In the genomic region with DNA sequence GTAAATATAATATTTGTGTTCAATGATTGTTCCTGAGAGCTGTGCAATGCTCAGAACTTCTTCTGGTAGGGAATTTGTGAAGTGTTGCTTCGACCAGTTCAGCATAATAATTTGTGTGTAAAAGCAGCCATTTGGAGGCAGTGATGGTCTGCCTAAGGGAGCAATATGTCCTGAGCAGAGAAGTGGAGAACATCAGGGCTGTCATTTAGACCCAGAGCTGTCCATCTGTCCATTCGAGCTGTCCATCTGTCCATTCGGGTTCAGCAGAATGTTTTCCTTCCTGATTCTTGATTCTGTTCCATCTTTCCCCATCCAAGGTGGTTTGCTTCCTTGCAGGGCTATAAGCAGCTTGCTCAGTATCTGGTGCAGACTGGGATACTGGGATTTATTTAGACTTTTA, we compare ENCODE assay signal across 16 mouse cellular contexts. TPM values are rescaled to one million over a fixed set of nuclear protein-coding genes. Genes with fewer than 3 reads are reported as not detected.
A peak's percentile ranks its signal among the peaks of the same experiment; 100 is the strongest.
DNase-seq lines count a peak whose midpoint lies in the region; ATAC-seq and TF ChIP-seq lines count a peak whose summit lies in the region.
"Had no signal": no experiment of that assay in that cellular context is flagged by ENCODE, and none has a peak within 500 bp of the region (broad histone marks: within the 10 kb centered on the region; RNA-seq: fewer than 3 reads in every experiment).

No protein-coding gene starts in this region.

- no peak for TF ChIP-seq CTCF in left cerebral cortex, adult 2 months (IDR thresholded peaks at IDR 0.05)

- peak overlapping the region; percentile 22; the same call in 1 of the 2 replicates for H3K27ac ChIP-seq in hindbrain, embryonic 15.5 days (replicated peaks)
- H3K27ac ChIP-seq in left cerebral cortex, adult 2 months: no peak overlapping the region
- H3K27ac ChIP-seq: embryonic facial prominence, embryonic 13.5 days; liver, embryonic 13.5 days had no signal

- no peak overlapping the region for H3K9ac ChIP-seq in hindbrain, embryonic 15.5 days
- H3K9ac ChIP-seq: embryonic facial prominence, embryonic 13.5 days; heart, embryonic 12.5 days; liver, embryonic 13.5 days had no signal

- no peak overlapping the region for H3K4me2 ChIP-seq in hindbrain, embryonic 15.5 days
- H3K4me2 ChIP-seq: embryonic facial prominence, embryonic 13.5 days; heart, embryonic 12.5 days; liver, embryonic 13.5 days had no signal

- DNase-seq in cerebellum, adult 11-12 months: peak; percentile 36
- peak; percentile 19 for DNase-seq in left cerebral cortex, postnatal 4 days
- DNase-seq in left cerebral cortex, adult 9 months (ENCODE audit: low spot score in 2 of 2): no peak
- DNase-seq in cerebellum, adult 18-20 months: peak; percentile 30 to 32
- no peak for DNase-seq in left cerebral cortex, postnatal 25 days (ENCODE audit: low spot score in 2 of 2)
- DNase-seq in left cerebral cortex, adult 2 months (ENCODE audit: extremely low spot score in 1 of 2, low spot score in 2 of 2): no peak
- DNase-seq: adrenal gland, postnatal 36 days; heart, postnatal 4 days; liver, embryonic 13.5 days; thymus, postnatal 4 days had no signal

- intact Hi-C loops in left cerebral cortex, postnatal 4 days (cut with DNase I): no loop called here
- intact Hi-C loops in left cerebral cortex, postnatal 25 days (cut with DNase I): no loop called here
- intact Hi-C loops in left cerebral cortex, adult 2 months (cut with DNase I): no loop called here

- no peaks in the 10 kb centered on the region for H3K9me3 ChIP-seq in hindbrain, embryonic 15.5 days
- H3K9me3 ChIP-seq: liver, embryonic 13.5 days had no signal

- 54% methylated on average over 3 of the region's 3 CpGs for WGBS in hindbrain, embryonic 15.5 days

- H3K27me3 ChIP-seq in hindbrain, embryonic 15.5 days: no peaks in the 10 kb centered on the region
- H3K27me3 ChIP-seq: embryonic facial prominence, embryonic 13.5 days; heart, embryonic 12.5 days; liver, embryonic 13.5 days had no signal

- no peaks in the 10 kb centered on the region for H3K36me3 ChIP-seq in hindbrain, embryonic 15.5 days
- H3K36me3 ChIP-seq: embryonic facial prominence, embryonic 13.5 days; heart, embryonic 12.5 days; liver, embryonic 13.5 days had no signal

- no peak overlapping the region for H3K4me3 ChIP-seq in hindbrain, embryonic 15.5 days
- H3K4me3 ChIP-seq in left cerebral cortex, adult 2 months: no peak overlapping the region
- H3K4me3 ChIP-seq: embryonic facial prominence, embryonic 13.5 days; heart, embryonic 12.5 days; liver, embryonic 13.5 days had no signal

- H3K4me1 ChIP-seq in hindbrain, embryonic 15.5 days (replicated peaks): peaks cover 3% of the 10 kb centered on the region; the same call in 1 of the 2 replicates
- H3K4me1 ChIP-seq: liver, embryonic 13.5 days had no signal

- no peak for ATAC-seq in cerebellum, adult (ENCODE audit: insufficient number of reproducible peaks, low FRiP score, low TSS enrichment)
- ATAC-seq in hindbrain, embryonic 15.5 days (ENCODE audit: low FRiP score, low read depth): no peak
- ATAC-seq: activated CD4-positive, CD25-positive, alpha-beta regulatory T cell, adult 4 months had no signal

RNA-seq across cellular contexts. Expression of a gene that starts 33.4 kb away (rescaled TPM):
- not detected for total RNA-seq in left cerebral cortex, postnatal 4 days (2021)
- not detected in 2 replicates for polyA plus RNA-seq in hindbrain, embryonic 15.5 days (2015; fragmentation: Nextera tagmentation; extraction: Ambion mirVana)
- total RNA-seq in left cerebral cortex, postnatal 25 days (2021): not detected
- not detected for total RNA-seq in left cerebral cortex, adult 2 months (2021)
- total RNA-seq: adrenal gland, postnatal 36 days; left cerebral cortex, postnatal 14 days had no signal
- polyA plus RNA-seq: activated CD4-positive, CD25-positive, alpha-beta regulatory T cell, adult 4 months; heart, embryonic 12.5 days; liver, embryonic 13.5 days had no signal

Comparison
In these comparisons a context has a peak if more than half of its experiments do, and no peak if none do; other contexts are left out.
1. DNase-seq: peak in cerebellum, adult 11-12 months (single experiment), left cerebral cortex, postnatal 4 days (single experiment) and cerebellum, adult 18-20 months (2 of 2); none in left cerebral cortex, adult 9 months (0 of 2), left cerebral cortex, postnatal 25 days (0 of 2) and left cerebral cortex, adult 2 months (0 of 2).